Mouse (Mus musculus) left cerebral cortex, adult 8-10 months (tissue): ENCODE results near the gene Acot7. TPM values are rescaled to one million over a fixed set of nuclear protein-coding genes. Genes with fewer than 3 reads are reported as not detected.

ENCODE experiments used
- DNase-seq, 2 experiments: peaks; one replicate each; pipeline ENCODE4 v3.0.0; 2022; ENCODE audit warnings: low spot score in 2 of 2
- total RNA-seq, 4 experiments: library from RNA; stranded (reverse); gene quantifications; 2 replicates each; pipeline ENCODE4 v1.2.4; 2022

Acot7 gene
- total RNA-seq, 4 experiments from 2014 or later = 281 to 320 (median 303) TPM

DNA sequence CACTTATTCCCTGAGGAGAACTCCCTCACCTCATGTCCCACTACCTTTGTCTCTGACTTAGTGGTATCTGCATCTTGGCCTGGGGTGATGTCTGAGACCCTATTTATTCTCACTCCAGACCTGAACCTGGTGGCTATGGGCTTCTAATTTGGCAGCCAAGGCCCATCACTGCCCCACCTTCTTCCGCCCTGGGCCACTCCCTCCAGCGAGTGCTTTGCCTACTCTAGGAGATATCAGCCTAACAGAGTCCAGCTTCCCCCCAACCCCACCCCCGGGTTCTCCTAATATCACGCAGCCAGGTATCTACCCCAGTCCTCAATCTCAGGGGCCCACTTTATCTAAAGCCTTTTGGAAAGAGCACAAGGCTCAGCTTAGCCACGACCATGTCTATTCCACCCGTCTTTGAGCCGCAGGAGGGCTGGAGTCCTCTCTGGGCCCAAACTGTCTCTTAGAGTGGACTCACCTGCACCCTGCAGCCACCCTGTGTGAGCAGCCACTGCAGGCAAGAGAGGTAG, 26.4 kb upstream of the Acot7 start:
- no peak for DNase-seq

GRCm38 (mm10) chr4:152151966-152152544, 25.9 kb upstream of the Acot7 start, which contains the start of gene Espn:
Gene Espn (minus strand): TSS chr4:152152371.
- DNase-seq = no peak

GRCm38 (mm10) chr4:152153771-152154177, 24.2 kb upstream of the Acot7 start:
- DNase-seq = peak in 1 of 2 experiments; percentile 64

GRCm38 (mm10) chr4:152155019-152155418, 22.9 kb upstream of the Acot7 start:
- no peak for DNase-seq

DNA sequence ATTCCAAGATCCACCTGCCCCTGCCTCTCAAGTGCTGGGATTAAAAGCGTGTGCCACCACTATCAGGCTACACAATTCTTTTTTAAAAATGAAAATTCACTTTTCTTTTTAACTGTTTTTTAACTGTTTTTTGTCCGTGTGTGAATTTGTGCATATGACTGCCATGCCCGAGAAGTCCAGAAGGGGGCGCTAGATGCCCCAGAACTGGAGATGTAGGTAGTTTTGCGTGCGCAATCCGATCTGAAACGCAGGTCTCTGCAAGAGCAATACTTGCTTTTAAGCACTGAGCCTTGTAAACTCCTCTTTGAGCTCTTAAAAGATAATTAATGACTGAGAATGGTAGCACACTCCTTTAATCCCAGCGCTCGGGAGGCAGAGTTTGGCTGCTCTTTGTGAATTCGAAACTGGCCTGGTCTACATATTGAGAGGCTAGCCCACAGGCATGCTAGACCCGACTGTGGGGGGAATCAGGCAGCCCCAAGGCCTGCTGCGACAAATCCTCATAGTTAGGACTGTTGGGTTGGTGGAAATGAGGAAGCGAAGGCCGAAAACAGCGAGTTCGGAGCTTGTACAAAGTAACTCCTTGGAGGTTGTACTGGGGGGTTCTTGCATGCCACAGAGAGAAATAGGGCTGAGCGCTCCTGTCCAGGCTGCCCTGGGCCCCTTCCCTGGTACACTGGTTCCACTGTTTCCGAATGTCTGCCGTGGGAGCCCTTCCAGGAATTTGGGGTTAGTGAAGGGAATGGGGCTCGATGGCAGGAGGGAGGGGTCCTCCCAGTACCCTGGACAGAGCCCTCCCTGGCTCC, 20.0 kb upstream of the Acot7 start:
- peak in 1 of 2 experiments; percentile 43 for DNase-seq

DNA sequence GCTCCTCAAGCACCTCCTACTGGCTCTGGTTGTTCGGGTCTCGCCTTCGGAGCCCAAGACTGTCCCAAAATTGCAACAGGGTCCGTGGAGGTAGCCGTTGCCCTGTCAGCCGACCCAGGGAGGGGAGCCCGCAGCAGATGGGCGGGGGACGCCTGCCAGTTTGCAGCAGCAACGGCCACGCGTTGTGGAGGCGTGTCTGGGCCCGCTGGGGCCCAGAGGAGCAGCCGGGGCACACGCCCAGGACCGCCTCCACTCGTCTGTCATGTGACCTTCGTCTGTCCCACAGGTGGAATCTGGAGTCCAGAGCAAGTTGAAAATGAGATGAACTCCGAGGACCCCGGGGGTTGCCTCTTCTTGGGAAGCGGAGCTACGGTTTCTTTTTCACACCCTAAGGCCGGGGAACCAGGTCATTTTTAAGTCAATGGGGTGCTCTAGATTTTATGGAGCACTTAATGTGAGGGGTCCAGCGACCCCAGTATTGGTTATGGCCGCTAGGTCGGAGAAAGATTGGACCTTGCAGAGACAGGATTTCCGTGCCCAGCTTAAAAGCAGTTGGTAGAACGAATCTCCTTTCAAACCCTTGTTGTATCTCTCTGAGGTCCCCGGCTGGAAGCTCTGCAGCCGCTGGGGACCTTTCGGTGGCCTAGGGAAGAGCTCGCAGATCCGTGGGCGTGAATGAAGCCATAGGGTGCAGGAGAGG, 19.2 kb upstream of the Acot7 start, which contains the start of gene Hes2:
Gene Hes2 (plus strand): TSS at position 283 of the 700 bp plus-strand sequence.
- DNase-seq = no peak

GRCm38 (mm10) chr4:152159285-152159678, 18.7 kb upstream of the Acot7 start:
- DNase-seq = no peak

GRCm38 (mm10) chr4:152160748-152161147, 17.2 kb upstream of the Acot7 start:
- DNase-seq = no peak

- no peak for DNase-seq
Measured at GRCm38 (mm10) chr4:152161601-152162000, 16.3 kb upstream of the Acot7 start.

- no peak for DNase-seq
Measured at GRCm38 (mm10) chr4:152162748-152163147, 15.2 kb upstream of the Acot7 start.

- DNase-seq = no peak
Measured at GRCm38 (mm10) chr4:152165036-152165931, 12.7 kb upstream of the Acot7 start.

- no peak for DNase-seq
Measured at GRCm38 (mm10) chr4:152168052-152168451, 9.9 kb upstream of the Acot7 start.

DNA sequence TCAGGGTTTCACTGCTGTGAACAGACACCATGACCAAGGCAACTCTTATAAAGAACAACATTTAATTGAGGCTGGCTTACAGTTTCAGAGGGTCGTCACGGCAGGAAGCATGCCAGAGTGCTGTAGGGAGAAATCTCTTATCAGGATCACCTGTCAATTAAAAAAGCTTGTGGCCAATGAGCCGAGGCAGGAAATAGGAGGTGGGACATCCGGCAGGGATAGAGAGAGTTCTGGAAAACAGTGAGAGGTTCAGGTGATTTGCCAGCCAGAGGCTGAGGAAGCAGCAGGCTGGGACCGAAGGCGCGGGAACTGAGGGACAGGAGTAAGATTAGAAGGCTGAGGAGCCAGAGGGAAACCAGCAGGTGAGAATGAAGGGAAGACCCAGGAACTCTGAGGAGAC, 8.8 kb upstream of the Acot7 start:
- no peak for DNase-seq

DNA sequence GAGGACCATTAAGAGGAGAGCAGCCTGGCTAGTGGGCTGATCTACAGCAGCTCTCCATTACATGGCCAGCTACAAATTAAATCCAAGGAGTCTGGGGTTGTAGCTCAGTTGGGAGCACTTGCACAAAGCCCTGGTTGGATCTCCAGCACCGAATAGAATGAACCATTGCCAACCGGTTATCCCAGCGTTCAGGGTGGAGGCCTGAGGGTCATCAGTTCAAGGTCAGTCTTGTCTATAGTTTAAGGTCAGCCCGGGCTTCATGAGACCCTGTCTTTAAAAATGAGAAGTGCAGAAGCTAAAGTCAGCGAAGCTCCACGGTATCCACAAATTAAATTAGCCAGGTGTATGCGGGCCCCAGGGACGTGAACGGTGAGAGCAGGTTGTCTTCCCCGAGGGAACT, 7.6 kb upstream of the Acot7 start:
- DNase-seq = no peak

DNA sequence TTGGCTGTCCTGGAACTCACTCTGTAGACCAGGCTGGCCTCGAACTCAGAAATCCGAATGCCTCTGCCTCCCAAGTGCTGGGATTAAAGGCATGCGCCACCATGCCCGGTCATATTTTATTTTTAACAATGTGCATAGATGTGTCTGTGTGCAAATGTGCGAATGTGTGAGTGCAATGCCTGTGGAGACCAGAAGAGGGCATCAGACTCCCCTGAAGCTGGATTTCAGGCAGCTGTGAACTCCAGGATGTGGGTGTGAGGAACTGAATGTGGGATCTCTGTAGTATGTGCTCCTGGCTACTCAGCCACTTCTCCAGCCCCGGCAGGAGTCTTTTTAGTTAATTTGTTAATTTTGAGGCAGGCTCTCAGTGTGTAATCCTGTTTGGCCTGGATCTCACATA, 6.4 kb upstream of the Acot7 start:
- no peak for DNase-seq

DNA sequence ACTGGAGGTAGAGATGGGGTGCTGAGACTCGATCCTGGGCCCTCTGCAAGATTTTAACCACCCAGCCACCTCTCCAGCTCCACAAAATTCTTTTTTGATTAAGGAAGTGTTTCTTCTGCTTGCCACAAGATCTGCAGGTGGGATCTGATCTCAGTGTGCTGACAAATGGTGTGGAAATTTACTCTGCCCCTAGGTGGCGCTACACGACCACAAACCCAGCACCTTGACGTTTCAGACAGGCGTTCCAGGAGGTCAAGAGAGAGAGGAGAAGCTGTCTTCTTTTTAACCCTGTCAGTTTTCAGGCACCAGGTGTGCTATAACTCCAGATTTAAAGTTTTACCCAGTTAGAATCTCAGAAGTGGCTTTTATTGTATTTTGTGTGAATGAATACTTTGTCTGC, 4.9 kb upstream of the Acot7 start:
- peak; percentile 58 to 80 for DNase-seq

- DNase-seq = no peak
Measured at GRCm38 (mm10) chr4:152173956-152174355, 4.0 kb upstream of the Acot7 start.

GRCm38 (mm10) chr4:152176638-152177037, 1.3 kb upstream of the Acot7 start:
- DNase-seq = no peak

- no peak for DNase-seq
Measured at GRCm38 (mm10) chr4:152177174-152177536, 779 bp upstream of the Acot7 start.

DNA sequence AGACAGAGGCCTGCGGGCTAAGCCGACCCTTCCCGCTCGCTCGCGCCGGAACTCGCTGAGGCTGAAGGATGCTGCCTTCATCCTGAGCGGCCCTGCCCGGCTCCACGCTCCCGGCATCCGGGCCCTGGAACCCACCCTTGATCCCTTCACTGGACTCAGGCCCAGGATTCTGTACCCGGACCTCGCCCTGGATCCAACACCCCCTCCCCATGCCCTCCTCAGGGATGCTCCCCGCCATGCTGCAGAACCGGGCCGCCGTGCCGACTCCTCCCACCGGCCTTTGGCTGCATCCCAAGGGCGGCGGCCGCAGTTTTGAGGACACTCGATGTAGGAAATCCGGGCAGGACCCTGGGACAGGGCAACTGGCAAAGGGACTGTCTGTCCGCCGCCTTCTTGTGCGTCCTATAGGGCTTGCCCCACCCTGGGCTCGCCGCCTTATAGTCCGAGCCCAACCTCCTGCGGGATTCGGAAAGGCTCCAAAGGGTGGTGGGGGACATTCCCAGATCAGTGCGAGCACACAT, 470 bp downstream of the Acot7 start:
- DNase-seq = peak in 1 of 2 experiments; percentile 35
